Mouse (Mus musculus) CH12.LX (cell line): ENCODE measurements around the gene Kif1c. TPM values are rescaled to one million over a fixed set of nuclear protein-coding genes. Genes with fewer than 3 reads are reported as not detected.
A peak's percentile ranks its signal among the peaks of the same experiment; 100 is the strongest.

Experiments
- DNase-seq: peaks from one replicate; pipeline ENCODE4 v3.0.0-alpha.2; 2013; ENCODE audit errors: extremely low read depth
- H3K27ac ChIP-seq: 2 replicates; pipeline ENCODE4 v1.5.1; 2012; ENCODE audit warnings: low read depth, mild to moderate bottlenecking, control low read depth, moderate library complexity; ENCODE audit not compliant: insufficient read depth
- H3K27me3 ChIP-seq: replicated peaks from 2 replicates; pipeline ENCODE3; 2012; ENCODE audit warnings: inconsistent platforms
- H3K36me3 ChIP-seq, 2 experiments: replicated peaks in 1 of 2; 2 replicates each; pipeline versions ENCODE3 to v1.6.1; 2012; ENCODE audit warnings: inconsistent platforms in 1 of 2, low read length in 1 of 2, mild to moderate bottlenecking in 1 of 2, mixed read lengths in 1 of 2, moderate library complexity in 1 of 2; ENCODE audit not compliant: control insufficient read depth in 1 of 2, insufficient read depth in 1 of 2
- H3K4me1 ChIP-seq, 2 experiments: 2 replicates each; pipeline ENCODE4 v1.6.1; 2012; ENCODE audit warnings: inconsistent platforms in 1 of 2, moderate library complexity in 1 of 2; ENCODE audit not compliant: insufficient read depth in 2 of 2, control insufficient read depth in 1 of 2
- H3K4me2 ChIP-seq: 2 replicates; pipeline ENCODE4 v1.6.1; 2012; ENCODE audit warnings: low read depth, mild to moderate bottlenecking, control low read depth; ENCODE audit not compliant: poor library complexity, insufficient read depth, severe bottlenecking
- H3K4me3 ChIP-seq, 3 experiments: fragments of 150-350 bp in 1 of 3; sonication (generic) in 1 of 3; replicated peaks in 1 of 3; 2 replicates each; pipeline versions ENCODE3 to v1.5.1; 2011 to 2012; ENCODE audit warnings: low read depth in 2 of 3, low read length in 2 of 3, mild to moderate bottlenecking in 2 of 3, moderate library complexity in 2 of 3, control low read depth in 1 of 3, improper control_type of control experiment in 1 of 3, inconsistent platforms in 1 of 3, mixed read lengths in 1 of 3; ENCODE audit not compliant: poor library complexity in 1 of 3
- H3K79me2 ChIP-seq: replicated peaks from 2 replicates; pipeline ENCODE4 v1.6.1; 2012; ENCODE audit warnings: mild to moderate bottlenecking, moderate library complexity; ENCODE audit not compliant: control insufficient read depth, poor library complexity, insufficient read depth, severe bottlenecking; ENCODE audit errors: extremely low read depth
- H3K9ac ChIP-seq: 2 replicates; pipeline ENCODE4 v1.6.1; 2012; ENCODE audit warnings: low read depth, mild to moderate bottlenecking, control low read depth, moderate library complexity; ENCODE audit not compliant: insufficient read depth
- H3K9me3 ChIP-seq: replicated peaks from 2 replicates; pipeline ENCODE3; 2012; ENCODE audit warnings: low read length, inconsistent platforms, mixed read lengths
- CHD2 ChIP-seq: IDR thresholded peaks from 2 replicates; pipeline ENCODE4 v1.6.1; 2011; ENCODE audit warnings: low read length, improper control_type of control experiment
- CTCF ChIP-seq, 2 experiments: IDR thresholded peaks in 1 of 2; conservative IDR thresholded peaks in 1 of 2; 2 replicates each; pipeline ENCODE4 v1.5.1; 2011 to 2012; ENCODE audit warnings: low read depth in 2 of 2, low read length in 2 of 2, improper control_type of control experiment in 1 of 2, inconsistent platforms in 1 of 2, mild to moderate bottlenecking in 1 of 2, moderate library complexity in 1 of 2
- E2F4 ChIP-seq: IDR thresholded peaks from 2 replicates; pipeline ENCODE4 v1.6.1; 2011; ENCODE audit warnings: low read depth, low read length, improper control_type of control experiment; ENCODE audit not compliant: insufficient replicate concordance
- ELF1 ChIP-seq: IDR thresholded peaks from 2 replicates; pipeline ENCODE4 v1.6.1; 2014; ENCODE audit warnings: low read depth, mild to moderate bottlenecking, inconsistent platforms, low read length, improper control_type of control experiment
- EP300 ChIP-seq: IDR thresholded peaks from 2 replicates; pipeline ENCODE4 v1.6.1; 2011; ENCODE audit warnings: low read length, improper control_type of control experiment
- ETS1 ChIP-seq: conservative IDR thresholded peaks from 2 replicates; pipeline ENCODE4 v1.6.1; 2012; ENCODE audit warnings: low read depth, mild to moderate bottlenecking, inconsistent platforms, low read length, improper control_type of control experiment, moderate library complexity
- HCFC1 ChIP-seq: IDR thresholded peaks from 2 replicates; pipeline ENCODE4 v1.6.1; 2012; ENCODE audit warnings: low read depth, mild to moderate bottlenecking, inconsistent platforms, low read length, improper control_type of control experiment
- IRF4 ChIP-seq: IDR thresholded peaks from 2 replicates; pipeline ENCODE4 v1.6.1; 2014; ENCODE audit warnings: low read depth, mild to moderate bottlenecking, inconsistent platforms, low read length, improper control_type of control experiment
- MAX ChIP-seq: IDR thresholded peaks from 2 replicates; pipeline ENCODE4 v1.6.1; 2011; ENCODE audit warnings: low read length, improper control_type of control experiment
- MXI1 ChIP-seq: IDR thresholded peaks from 2 replicates; pipeline ENCODE4 v1.6.1; 2011; ENCODE audit warnings: mild to moderate bottlenecking, low read depth, low read length, improper control_type of control experiment
- MYC ChIP-seq: IDR thresholded peaks from 2 replicates; pipeline ENCODE4 v1.6.1; 2011; ENCODE audit warnings: low read depth, mild to moderate bottlenecking, improper control_type of control experiment, low read length
- NRF1 ChIP-seq: IDR thresholded peaks from 2 replicates; pipeline ENCODE4 v1.6.1; 2014; ENCODE audit warnings: low read depth, mild to moderate bottlenecking, inconsistent platforms, low read length, improper control_type of control experiment, moderate library complexity
- POLR2AphosphoS2 ChIP-seq: IDR thresholded peaks from 2 replicates; pipeline ENCODE4 v1.6.1; 2011; ENCODE audit warnings: low read depth, low read length, improper control_type of control experiment
- RAD21 ChIP-seq: IDR thresholded peaks from 2 replicates; pipeline ENCODE4 v1.6.1; 2011; ENCODE audit warnings: low read depth, mild to moderate bottlenecking, low read length, improper control_type of control experiment, moderate library complexity
- RCOR1 ChIP-seq: conservative IDR thresholded peaks from 2 replicates; pipeline ENCODE4 v1.6.1; 2012; ENCODE audit warnings: low read depth, mild to moderate bottlenecking, inconsistent platforms, low read length, improper control_type of control experiment
- SIN3A ChIP-seq: IDR thresholded peaks from 2 replicates; pipeline ENCODE4 v1.6.1; 2012; ENCODE audit warnings: low read length, improper control_type of control experiment, inconsistent platforms
- SMC3 ChIP-seq: IDR thresholded peaks from 2 replicates; pipeline ENCODE4 v1.6.1; 2011; ENCODE audit warnings: low read depth, low read length, improper control_type of control experiment
- TBP ChIP-seq: conservative IDR thresholded peaks from 2 replicates; pipeline ENCODE4 v1.6.1; 2011; ENCODE audit warnings: low read depth, low read length, improper control_type of control experiment
- UBTF ChIP-seq: IDR thresholded peaks from 2 replicates; pipeline ENCODE4 v1.6.1; 2012; ENCODE audit warnings: low read depth, mild to moderate bottlenecking, inconsistent platforms, low read length, improper control_type of control experiment, moderate library complexity
- ZKSCAN1 ChIP-seq: IDR thresholded peaks from 2 replicates; pipeline ENCODE4 v1.6.1; 2012; ENCODE audit warnings: low read depth, inconsistent platforms, low read length, improper control_type of control experiment, borderline replicate concordance
- ZNF384 ChIP-seq: IDR thresholded peaks from 2 replicates; pipeline ENCODE4 v1.6.1; 2012; ENCODE audit warnings: low read depth, low read length, improper control_type of control experiment, inconsistent platforms
- dilution Hi-C: fragments of 300-500 bp; cut with MboI; formaldehyde crosslinking; loops from 2 replicates; pipeline ENCODE4 v1.14.3; 2020; ENCODE audit warnings: low sequenced_read_pairs; ENCODE audit not compliant: extremely low pct_unique_long_range_greater_than_20kb, extremely low pct_ligation_motif_present
- in situ Hi-C: fragments of 300-500 bp; cut with MboI; formaldehyde crosslinking; loops from 3 replicates; pipeline ENCODE4 v1.14.3; 2019; ENCODE audit warnings: low sequenced_read_pairs, low pct_ligation_motif_present, low pct_unique_long_range_greater_than_20kb, mixed read lengths
- polyA plus RNA-seq: library from polyadenylated mRNA; unstranded; fragments of >175 nt; gene quantifications from 2 replicates; pipeline ENCODE4 v1.2.1, GENCODE M21; 2012; ENCODE audit warnings: low read depth; ENCODE audit not compliant: insufficient read length
- total RNA-seq, 2 experiments: library from RNA; depleted of rRNA; stranded (reverse); fragments of 300-350 nt in 1 of 2; fragments of >200 nt in 1 of 2; gene quantifications; 2 replicates each; pipeline ENCODE4 v1.2.3; 2012 to 2014

Gene Kif1c
- total and polyA plus RNA-seq, 3 experiments, result 11.0 to 38.0 (median 31.7) TPM

GRCm38 (mm10) chr11:70754476-70754875, 54.1 kb downstream of the Kif1c start:
- TF ChIP-seq MYC, result no peak
- TF ChIP-seq ELF1, result no peak
- TF ChIP-seq HCFC1, result no peak
- no peak for TF ChIP-seq ETS1
- no peak for TF ChIP-seq ZNF384
- no peak for TF ChIP-seq E2F4
- no peak for TF ChIP-seq POLR2AphosphoS2
- no peak for TF ChIP-seq CTCF (conservative IDR thresholded peaks at IDR 0.05 in 1 of 2, IDR thresholded peaks at IDR 0.05 in 1 of 2; ENCODE audit: low read depth in 2 of 2, low read length in 2 of 2)
- TF ChIP-seq CHD2, result no peak
- TF ChIP-seq MAX, result no peak
- no peak for TF ChIP-seq NRF1
- Histone ChIP-seq H3K27me3 (no peaks in the 10 kb centered on the region), H3K4me3 (no peak overlapping the region), H3K4me2 (no peak overlapping the region), H3K27ac (no peak overlapping the region), H3K79me2 (no peaks in the 10 kb centered on the region), H3K9me3 (no peaks in the 10 kb centered on the region), H3K36me3 (no peaks in the 10 kb centered on the region), H3K4me1 (peaks cover 0 to 21% of the 10 kb centered on the region in 2 experiments; a peak in 2 of 4 replicates), H3K9ac (no peak overlapping the region)
- no peak for DNase-seq
- dilution Hi-C loops, result no loop called here
- in situ Hi-C loops, result loop anchor here (5.0 to 25.0 kb wide), 3 partner anchors 122 to 517 kb away; partner anchors contain the start of genes 0610010K14Rik, Bcl6b, Gm21988 and Pelp1

GRCm38 (mm10) chr11:70754958-70755357, 54.6 kb downstream of the Kif1c start:
- TF ChIP-seq SMC3, result peak; percentile 66
- 0 out of 2 replicates have a peak, but pooled peaks have one; percentile 29 for TF ChIP-seq MAX
- TF ChIP-seq CHD2, result no peak
- peak; percentile 29 for TF ChIP-seq RAD21
- no peak for TF ChIP-seq UBTF
- 0 out of 2 replicates have a peak, but pooled peaks have one; percentile 47 for TF ChIP-seq MYC
- no peak for TF ChIP-seq NRF1
- no peak for TF ChIP-seq POLR2AphosphoS2
- no peak for TF ChIP-seq ETS1
- no peak for TF ChIP-seq SIN3A
- peak; percentile 37; the same call in 1 of the 2 replicates for TF ChIP-seq MXI1
- no peak for TF ChIP-seq ZKSCAN1
- TF ChIP-seq EP300, result no peak
- peak in 1 of 2 experiments; percentile 82; a peak in 2 of 4 replicates for TF ChIP-seq CTCF (conservative IDR thresholded peaks at IDR 0.05 in 1 of 2, IDR thresholded peaks at IDR 0.05 in 1 of 2; ENCODE audit: low read depth in 2 of 2, low read length in 2 of 2)
- TF ChIP-seq ELF1, result no peak
- no peak for TF ChIP-seq IRF4
- TF ChIP-seq RCOR1, result no peak
- TF ChIP-seq TBP, result no peak
- Histone ChIP-seq H3K9me3 (no peaks in the 10 kb centered on the region), H3K4me2 (no peak overlapping the region), H3K4me1 (peaks cover 0 to 21% of the 10 kb centered on the region in 2 experiments; a peak in 2 of 4 replicates), H3K9ac (no peak overlapping the region), H3K4me3 (no peak overlapping the region), H3K27ac (no peak overlapping the region), H3K27me3 (no peaks in the 10 kb centered on the region), H3K36me3 (no peaks in the 10 kb centered on the region), H3K79me2 (no peaks in the 10 kb centered on the region)
- dilution Hi-C loops, result no loop called here
- in situ Hi-C loops, result loop anchor here (5.0 to 25.0 kb wide), 4 partner anchors 68 to 518 kb away; partner anchors contain the start of genes 0610010K14Rik, Bcl6b, Camta2 and Gm21988
- DNase-seq, result peak; percentile 33
